Mouse (Mus musculus): ENCODE data around the gene Bbx.

DNA sequence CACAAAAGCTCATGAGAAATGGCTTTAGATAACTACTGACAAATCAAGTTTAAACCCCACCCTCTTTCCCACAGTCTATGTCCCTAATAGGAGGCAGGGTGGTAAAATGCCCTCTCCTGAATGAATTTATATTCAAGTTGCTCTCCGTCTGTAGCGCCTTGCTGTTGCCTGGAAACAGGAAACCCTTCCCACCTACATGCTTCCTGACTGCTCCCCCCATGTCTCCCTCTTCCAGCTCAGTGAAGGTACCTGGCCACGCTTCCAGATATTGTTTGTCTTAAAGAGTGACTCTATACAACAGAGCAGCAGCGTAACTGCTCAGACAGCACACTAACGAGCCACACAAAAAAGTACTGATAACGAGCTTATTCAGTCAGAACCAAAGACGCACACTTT lies 50.8 kb downstream of the Bbx start:
- no peak for TF ChIP-seq CTCF (IDR thresholded peaks at IDR 0.05; ENCODE audit: borderline replicate concordance, extremely low read depth, insufficient read depth, insufficient read length)
- TF ChIP-seq POLR2A (IDR thresholded peaks at IDR 0.05; ENCODE audit: borderline replicate concordance, extremely low read depth, insufficient read depth, insufficient read length, poor library complexity, severe bottlenecking): no peak
